Mouse (Mus musculus) C2C12 (cell line): ENCODE results near the gene Mef2d.

Experiments used
- MYOD1 ChIP-seq: IDR thresholded peaks from one replicate; pipeline ENCODE4 v1.6.1; 2011; ENCODE audit warnings: low read depth; ENCODE audit not compliant: control insufficient read depth, insufficient read length
- USF1 ChIP-seq: IDR thresholded peaks from one replicate; pipeline ENCODE4 v1.6.1; 2011; ENCODE audit warnings: low read depth, mild to moderate bottlenecking, control low read depth, moderate library complexity

- TF ChIP-seq MYOD1 (no peak), USF1 (no peak)
Observed at GRCm38 (mm10) chr3:88202986-88203385, 60.8 kb downstream of the Mef2d start.
